Mouse (Mus musculus) bone marrow, adult 2 months (tissue): ENCODE measurements around the gene Specc1.

Experiments used
- CTCF ChIP-seq: fragments of 200-500 bp; IDR thresholded peaks from 2 replicates; pipeline ENCODE4 v1.5.1; 2011; ENCODE audit warnings: low read length, control low read depth; ENCODE audit not compliant: control insufficient read depth, insufficient read depth
- POLR2A ChIP-seq: fragments of 200-500 bp; IDR thresholded peaks from 2 replicates; pipeline ENCODE4 v1.6.1; 2011; ENCODE audit warnings: low read depth, mild to moderate bottlenecking, control low read depth, low read length, borderline replicate concordance; ENCODE audit not compliant: control insufficient read depth

DNA sequence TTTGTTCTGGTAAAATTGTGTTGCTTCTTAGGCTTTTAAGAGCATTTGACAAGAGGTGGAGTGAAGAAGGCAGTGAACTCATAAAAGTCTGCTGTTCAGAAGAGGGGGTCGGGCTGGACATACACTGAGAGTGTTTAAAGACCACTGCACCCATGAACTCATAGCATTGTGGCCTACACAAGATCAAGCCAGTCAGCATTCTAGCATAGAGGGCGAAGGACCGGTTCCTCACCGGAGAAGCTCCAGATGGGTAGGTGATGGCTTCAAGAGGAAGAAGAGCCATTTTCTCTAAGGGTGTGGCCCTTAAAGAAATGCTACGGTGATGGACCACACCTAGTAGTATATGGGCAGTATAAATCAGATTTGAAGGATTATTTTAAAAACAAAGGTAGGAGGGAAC lies 119.0 kb downstream of the Specc1 start:
- TF ChIP-seq CTCF (no peak), POLR2A (no peak)
